Mouse (Mus musculus) adipocyte (in vitro differentiated cells): ENCODE data around the gene Tec.

Source experiments
- DNase-seq: peaks from one replicate; pipeline ENCODE4 v3.0.0-alpha.2; 2016; ENCODE audit warnings: low spot score

Gene Tec

GRCm38 (mm10) chr5:72736437-72736836 is 131.8 kb downstream of the Tec start:
- no peak for DNase-seq

- DNase-seq: no peak
These were observed 132.5 kb downstream of the Tec start for GRCm38 (mm10) chr5:72735763-72736162.

- DNase-seq: no peak
These were observed 135.4 kb downstream of the Tec start for GRCm38 (mm10) chr5:72732885-72733284.

GRCm38 (mm10) chr5:72725404-72725803 is 142.9 kb downstream of the Tec start:
- no peak for DNase-seq

- DNase-seq: no peak
These were observed 144.9 kb downstream of the Tec start for GRCm38 (mm10) chr5:72723429-72723828.

- DNase-seq: no peak
These were observed 147.7 kb downstream of the Tec start for GRCm38 (mm10) chr5:72720587-72720986.

- DNase-seq: peak; percentile 85
These were observed 157.6 kb downstream of the Tec start for GRCm38 (mm10) chr5:72710572-72711278.

- DNase-seq: no peak
These were observed 158.3 kb downstream of the Tec start for GRCm38 (mm10) chr5:72709976-72710375.

GRCm38 (mm10) chr5:72709451-72709850 is 158.8 kb downstream of the Tec start:
- no peak for DNase-seq

GRCm38 (mm10) chr5:72706722-72707121 is 161.6 kb downstream of the Tec start:
- no peak for DNase-seq

GRCm38 (mm10) chr5:72706095-72706494 is 162.2 kb downstream of the Tec start:
- no peak for DNase-seq
